Mouse (Mus musculus) embryonic facial prominence, embryonic 12.5 days (tissue): ENCODE data around the gene Ring1. TPM values are rescaled to one million over a fixed set of nuclear protein-coding genes. Genes with fewer than 3 reads are reported as not detected.
A peak's percentile ranks its signal among the peaks of the same experiment; 100 is the strongest.

Source experiments
- ATAC-seq: fragments of 200-750 bp; cut with Nextera tagmentation; 2 replicates; pipeline ENCODE4 v1.8.0; 2017; ENCODE audit not compliant: insufficient number of reproducible peaks, insufficient read depth, low FRiP score, low TSS enrichment
- H3K27ac ChIP-seq: fragments of 300-500 bp; sonication (generic); 2 replicates; pipeline ENCODE4 v1.5.1; 2016; ENCODE audit warnings: mild to moderate bottlenecking
- H3K27me3 ChIP-seq: fragments of 300-500 bp; sonication (generic); 2 replicates; pipeline ENCODE4 v1.6.1; 2016; ENCODE audit warnings: mild to moderate bottlenecking, moderate library complexity
- H3K36me3 ChIP-seq: fragments of 300-500 bp; sonication (generic); 2 replicates; pipeline ENCODE4 v1.6.1; 2016; ENCODE audit warnings: mild to moderate bottlenecking
- H3K4me1 ChIP-seq: fragments of 300-500 bp; sonication (generic); 2 replicates; pipeline ENCODE4 v1.6.1; 2016
- H3K4me2 ChIP-seq: fragments of 300-500 bp; sonication (generic); replicated peaks from 2 replicates; pipeline ENCODE4 v1.6.1; 2016; ENCODE audit warnings: mild to moderate bottlenecking, moderate library complexity
- H3K4me3 ChIP-seq: fragments of 300-500 bp; sonication (generic); 2 replicates; pipeline ENCODE4 v1.5.1; 2016; ENCODE audit warnings: mild to moderate bottlenecking
- H3K9ac ChIP-seq: fragments of 300-500 bp; sonication (generic); 2 replicates; pipeline ENCODE4 v1.6.1; 2016; ENCODE audit warnings: mild to moderate bottlenecking, moderate library complexity
- H3K9me3 ChIP-seq: fragments of 300-500 bp; sonication (generic); 2 replicates; pipeline ENCODE4 v1.6.1; 2016; ENCODE audit warnings: mild to moderate bottlenecking, moderate library complexity
- WGBS: fragments of 180-500 bp; shearing (Covaris S2); methylation state at CpG from one replicate; pipeline ENCODE4 v1.1.7; 2016; 5-methylcytosine and 5-hydroxymethylcytosine counted together
- polyA plus RNA-seq: library from polyadenylated mRNA; unstranded; fragments of >200 nt; fragmentation: Nextera tagmentation; extraction: Ambion mirVana; gene quantifications from 2 replicates; pipeline ENCODE4 v1.2.1, GENCODE M21; 2016

The Ring1 gene
- polyA plus RNA-seq, 1 experiment from 2014 or later, result 27.2 TPM

DNA sequence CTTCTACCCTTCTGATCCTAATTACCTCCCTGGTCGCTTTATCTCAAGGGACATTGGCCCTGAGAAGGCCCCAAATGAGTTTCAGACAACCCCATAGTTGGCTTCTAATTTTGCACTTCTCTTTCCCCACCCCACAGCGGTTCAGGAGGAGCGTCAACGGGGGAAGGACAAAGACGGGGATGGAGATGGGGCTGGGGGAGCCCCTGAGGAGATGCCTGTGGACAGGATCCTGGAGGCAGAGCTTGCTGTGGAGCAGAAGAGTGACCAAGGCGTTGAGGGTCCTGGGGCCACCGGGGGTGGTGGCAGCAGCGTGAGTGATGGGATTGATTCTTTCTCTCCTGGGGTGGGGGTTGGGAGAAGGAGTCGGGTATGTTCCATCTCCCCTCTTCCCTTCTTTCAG is 11.0 kb upstream of the Ring1 start:
- H3K4me1 ChIP-seq, result peaks cover 31% of the 10 kb centered on the region

GRCm38 (mm10) chr17:34034064-34034463 is 9.6 kb upstream of the Ring1 start:
- 75% methylated on average over 10 of the region's 10 CpGs for WGBS
- Histone ChIP-seq H3K4me3 (no peak overlapping the region), H3K9me3 (no peaks in the 10 kb centered on the region), H3K27me3 (0 out of 2 replicates have a peak, but pooled peaks cover 4% of the 10 kb centered on the region), H3K4me1 (peaks cover 36% of the 10 kb centered on the region), H3K9ac (no peak overlapping the region), H3K36me3 (peaks cover 56% of the 10 kb centered on the region), H3K27ac (no peak overlapping the region), H3K4me2 (no peak overlapping the region)
- ATAC-seq, result no peak

More for the DNA sequence above, 11.0 kb upstream of the Ring1 start:
- H3K4me2 ChIP-seq, result no peak overlapping the region
- no peak for ATAC-seq
- H3K9ac ChIP-seq, result no peak overlapping the region
- no peak overlapping the region for H3K4me3 ChIP-seq
- WGBS, result 92% methylated on average over 8 of the region's 9 CpGs
- peaks cover 45% of the 10 kb centered on the region for H3K36me3 ChIP-seq
- H3K27me3 ChIP-seq, result peaks cover 8% of the 10 kb centered on the region; the same call in 1 of the 2 replicates
- H3K27ac ChIP-seq, result no peak overlapping the region
- no peaks in the 10 kb centered on the region for H3K9me3 ChIP-seq

DNA sequence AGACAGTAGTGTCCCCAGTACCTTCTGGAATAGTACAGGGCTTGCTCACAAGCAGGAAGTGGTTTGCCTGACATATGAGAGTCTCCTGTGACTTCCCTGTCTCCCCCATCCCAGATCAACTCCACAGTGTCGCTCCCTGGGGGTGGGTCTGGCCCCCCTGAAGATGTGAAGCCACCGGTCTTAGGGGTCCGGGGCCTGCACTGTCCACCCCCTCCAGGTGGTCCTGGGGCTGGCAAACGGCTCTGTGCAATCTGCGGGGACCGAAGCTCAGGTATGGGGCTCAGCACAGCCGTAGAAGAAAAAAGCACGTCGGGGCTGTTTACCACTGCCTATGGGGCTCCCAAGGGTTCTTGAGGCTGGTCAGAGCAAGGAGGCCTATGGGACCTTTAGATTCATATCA is 9.0 kb upstream of the Ring1 start:
- Histone ChIP-seq H3K36me3 (peaks cover 63% of the 10 kb centered on the region), H3K27ac (no peak overlapping the region), H3K4me2 (peak overlapping the region; percentile 81), H3K4me3 (peak overlapping the region; percentile 85; the same call in 1 of the 2 replicates), H3K4me1 (peaks cover 36% of the 10 kb centered on the region), H3K9me3 (no peaks in the 10 kb centered on the region), H3K9ac (peak overlapping the region; percentile 36; the same call in 1 of the 2 replicates), H3K27me3 (0 out of 2 replicates have a peak, but pooled peaks cover 4% of the 10 kb centered on the region)
- ATAC-seq, result no peak
- WGBS, result 90% methylated on average over 9 of the region's 9 CpGs

DNA sequence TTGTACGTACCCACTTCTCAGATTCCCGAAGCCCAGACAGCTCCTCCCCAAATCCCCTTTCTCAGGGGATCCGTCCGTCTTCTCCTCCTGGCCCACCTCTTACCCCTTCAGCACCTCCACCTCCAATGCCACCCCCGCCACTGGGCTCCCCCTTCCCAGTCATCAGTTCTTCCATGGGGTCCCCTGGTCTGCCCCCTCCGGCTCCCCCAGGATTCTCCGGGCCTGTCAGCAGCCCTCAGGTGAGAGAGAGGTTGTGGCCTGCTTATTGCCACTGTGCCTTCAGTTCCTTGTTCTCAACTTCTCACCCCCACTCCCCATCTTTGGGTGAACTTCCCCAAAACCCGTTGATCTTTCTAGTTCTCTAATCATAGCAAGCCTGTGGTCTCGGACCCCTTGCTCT is 8.3 kb upstream of the Ring1 start:
- no peak for ATAC-seq
- no peak overlapping the region for H3K27ac ChIP-seq
- peak overlapping the region; percentile 85 for H3K4me3 ChIP-seq
- WGBS, result 56% methylated on average over 9 of the region's 9 CpGs
- H3K9me3 ChIP-seq, result no peaks in the 10 kb centered on the region
- H3K36me3 ChIP-seq, result peaks cover 64% of the 10 kb centered on the region
- H3K4me2 ChIP-seq, result peak overlapping the region; percentile 81
- peaks cover 40% of the 10 kb centered on the region for H3K4me1 ChIP-seq
- H3K9ac ChIP-seq, result peak overlapping the region; percentile 96; the same call in 1 of the 2 replicates
- 0 out of 2 replicates have a peak, but pooled peaks cover under 1% of the 10 kb centered on the region for H3K27me3 ChIP-seq

DNA sequence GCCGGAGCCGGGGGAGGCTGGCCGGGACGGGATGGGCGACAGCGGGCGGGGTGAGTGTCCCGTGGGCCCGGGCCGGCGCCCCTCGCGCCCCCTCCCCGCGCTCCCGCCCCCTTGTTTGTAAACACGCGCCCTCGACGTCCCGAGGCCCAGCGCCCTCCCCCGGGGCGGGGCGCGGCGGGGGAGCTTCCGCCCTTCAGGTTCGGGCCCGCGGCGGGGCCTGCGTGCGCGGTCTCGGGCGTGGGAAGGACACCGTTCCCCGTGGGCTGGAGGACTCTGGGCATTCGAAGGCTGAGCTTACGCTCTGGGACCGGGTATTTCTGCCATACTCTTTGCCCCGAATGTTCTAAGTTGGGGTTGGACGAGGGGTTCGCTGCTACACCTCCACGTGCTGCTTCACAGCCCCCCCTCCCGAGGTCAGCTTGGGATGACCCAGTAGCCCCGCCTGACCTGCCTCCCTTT is 7.7 kb upstream of the Ring1 start:
- Histone ChIP-seq H3K4me3 (peak overlapping the region; percentile 85), H3K9ac (peak overlapping the region; percentile 96), H3K9me3 (no peaks in the 10 kb centered on the region), H3K4me2 (peak overlapping the region; percentile 81), H3K4me1 (peaks cover 44% of the 10 kb centered on the region), H3K36me3 (peaks cover 58% of the 10 kb centered on the region), H3K27me3 (no peaks in the 10 kb centered on the region), H3K27ac (peak overlapping the region; percentile 97)
- WGBS, result under 1% methylated on average over 39 of the region's 48 CpGs
- no peak; the same call in 1 of the 2 replicates for ATAC-seq

GRCm38 (mm10) chr17:34031465-34032173 is 7.1 kb upstream of the Ring1 start, which contains the start of the genes Slc39a7 and Rxrb:
Gene Slc39a7, minus strand, starts transcription at chr17:34031682.
Gene Rxrb, plus strand, starts transcription at chr17:34031812.
- Histone ChIP-seq H3K36me3 (peaks cover 52% of the 10 kb centered on the region), H3K4me2 (peak within 1 kb of the TSS; percentile 99), H3K9ac (peak within 1 kb of the TSS; percentile 96), H3K4me1 (peaks cover 50% of the 10 kb centered on the region), H3K4me3 (peak within 1 kb of the TSS; percentile 85), H3K27me3 (no peaks in the 10 kb centered on the region), H3K27ac (peak within 1 kb of the TSS; percentile 97), H3K9me3 (no peaks in the 10 kb centered on the region)
- WGBS, result under 1% methylated on average over 88 of the region's 88 CpGs
- ATAC-seq, result peak; percentile 68

GRCm38 (mm10) chr17:34030861-34031326 is 6.4 kb upstream of the Ring1 start:
- Histone ChIP-seq H3K27ac (peak overlapping the region; percentile 97), H3K4me2 (peak overlapping the region; percentile 99), H3K9me3 (no peaks in the 10 kb centered on the region), H3K27me3 (no peaks in the 10 kb centered on the region), H3K4me3 (peak overlapping the region; percentile 85), H3K9ac (peak overlapping the region; percentile 96), H3K4me1 (peaks cover 58% of the 10 kb centered on the region), H3K36me3 (peaks cover 45% of the 10 kb centered on the region)
- no peak for ATAC-seq
- WGBS, result 3% methylated on average over 20 of the region's 20 CpGs

GRCm38 (mm10) chr17:34029890-34030595 is 5.6 kb upstream of the Ring1 start:
- Histone ChIP-seq H3K36me3 (peaks cover 37% of the 10 kb centered on the region), H3K27me3 (no peaks in the 10 kb centered on the region), H3K4me1 (peaks cover 66% of the 10 kb centered on the region), H3K9ac (peak overlapping the region; percentile 96), H3K27ac (peak overlapping the region; percentile 97; the same call in 1 of the 2 replicates), H3K4me3 (peak overlapping the region; percentile 85), H3K4me2 (peak overlapping the region; percentile 99), H3K9me3 (no peaks in the 10 kb centered on the region)
- ATAC-seq, result no peak
- WGBS, result 81% methylated on average over 21 of the region's 21 CpGs

DNA sequence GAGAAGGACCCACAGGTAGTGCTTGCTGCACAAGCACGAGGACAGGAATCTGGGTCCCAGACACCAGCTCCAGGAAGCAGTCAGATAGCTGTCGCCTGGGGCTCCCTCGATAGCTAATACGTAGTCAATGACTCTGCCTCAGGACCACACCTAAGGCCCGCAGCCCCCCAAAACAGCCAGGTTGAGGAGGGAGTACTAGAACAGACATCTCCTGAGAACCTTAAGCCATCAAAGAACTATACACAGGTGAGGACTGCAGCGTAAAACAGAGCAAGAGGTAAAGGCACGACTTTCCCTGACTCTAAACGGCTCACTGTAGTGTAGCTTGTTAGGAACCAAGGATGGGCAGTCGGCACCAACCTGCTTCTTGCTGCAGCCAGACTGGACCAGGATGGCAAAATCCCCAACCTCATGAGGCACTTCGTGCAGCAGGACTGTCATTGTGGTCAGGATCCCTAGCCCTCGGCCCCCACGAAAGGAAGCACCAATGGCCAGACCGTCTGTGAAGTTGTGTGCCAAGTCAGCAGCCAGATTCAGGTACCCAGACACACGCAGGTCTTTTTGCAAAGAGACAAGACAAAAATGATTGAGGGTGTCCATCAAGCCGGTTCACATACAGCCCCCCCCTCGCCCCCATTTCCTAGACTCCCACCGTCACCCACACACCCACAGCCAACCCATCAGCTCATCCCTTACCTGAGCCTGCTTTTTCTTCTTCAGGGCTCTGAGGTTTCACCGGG is 4.8 kb upstream of the Ring1 start:
- Histone ChIP-seq H3K9ac (no peak overlapping the region), H3K9me3 (no peaks in the 10 kb centered on the region), H3K4me2 (peak overlapping the region; percentile 99; the same call in 1 of the 2 replicates), H3K27ac (0 out of 2 replicates have a peak overlapping the region, but pooled peaks have one; percentile 20), H3K4me3 (peak overlapping the region; percentile 85; the same call in 1 of the 2 replicates), H3K4me1 (peaks cover 66% of the 10 kb centered on the region), H3K27me3 (no peaks in the 10 kb centered on the region), H3K36me3 (peaks cover 32% of the 10 kb centered on the region)
- no peak for ATAC-seq
- 88% methylated on average over 18 of the region's 18 CpGs for WGBS

GRCm38 (mm10) chr17:34028501-34029149 is 4.1 kb upstream of the Ring1 start:
- ATAC-seq, result no peak
- WGBS, result 72% methylated on average over 17 of the region's 17 CpGs
- Histone ChIP-seq H3K4me2 (peak overlapping the region; percentile 94; the same call in 1 of the 2 replicates), H3K9ac (no peak overlapping the region), H3K27me3 (no peaks in the 10 kb centered on the region), H3K4me1 (peaks cover 70% of the 10 kb centered on the region), H3K27ac (peak overlapping the region; percentile 75), H3K4me3 (peak overlapping the region; percentile 62), H3K9me3 (no peaks in the 10 kb centered on the region), H3K36me3 (peaks cover 25% of the 10 kb centered on the region)
